Mouse (Mus musculus) mature B cell (primary cell): ENCODE measurements around the gene Gng12.

Source experiments
- in situ Hi-C: fragments of 300-500 bp; cut with MboI; formaldehyde crosslinking; loops from 2 replicates; pipeline ENCODE4 v1.14.3; 2019

Gene Gng12

DNA sequence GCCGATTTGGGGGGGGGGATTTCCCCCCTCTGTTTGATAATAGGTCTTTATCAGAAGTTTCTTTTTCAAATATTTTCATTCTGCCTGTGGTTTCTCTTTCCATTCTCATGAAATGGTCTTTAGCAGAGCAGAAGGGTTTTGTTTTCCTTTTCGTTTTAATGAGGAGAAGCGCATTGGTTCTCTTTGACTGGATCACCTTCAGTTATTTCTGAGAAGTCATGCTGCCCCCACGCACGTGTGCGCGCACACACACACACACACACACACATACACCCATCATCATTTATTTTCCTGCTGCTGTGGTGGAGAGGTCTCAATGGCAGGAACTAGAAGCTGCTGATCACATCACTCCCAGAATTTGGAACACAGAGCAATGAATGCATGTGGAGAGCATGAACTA, 20.8 kb downstream of the Gng12 start:
- in situ Hi-C loops: no loop called here

- in situ Hi-C loops: no loop called here
These were observed 24.6 kb downstream of the Gng12 start for GRCm38 (mm10) chr6:66920786-66921185.

GRCm38 (mm10) chr6:66921755-66922154, 25.6 kb downstream of the Gng12 start:
- in situ Hi-C loops: no loop called here

DNA sequence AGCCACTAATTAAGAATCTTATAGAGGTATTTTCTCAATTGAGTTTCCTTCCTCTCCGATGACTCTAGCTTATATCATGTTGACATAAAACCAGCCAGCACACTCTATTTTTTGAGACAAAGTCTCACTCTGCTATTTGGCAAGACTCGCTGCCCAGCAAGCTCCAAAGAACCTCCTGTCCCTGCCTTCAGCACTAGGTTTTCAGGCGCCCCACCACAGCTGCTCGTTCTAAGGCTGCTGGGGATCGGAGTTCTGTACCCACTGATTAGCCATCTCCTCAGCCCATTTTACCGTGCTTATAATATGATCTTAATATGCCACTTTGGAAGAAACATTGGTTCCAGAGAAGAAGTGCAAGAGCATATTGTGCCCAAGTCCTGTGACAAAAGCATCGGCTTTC, 26.3 kb downstream of the Gng12 start:
- in situ Hi-C loops: no loop called here

DNA sequence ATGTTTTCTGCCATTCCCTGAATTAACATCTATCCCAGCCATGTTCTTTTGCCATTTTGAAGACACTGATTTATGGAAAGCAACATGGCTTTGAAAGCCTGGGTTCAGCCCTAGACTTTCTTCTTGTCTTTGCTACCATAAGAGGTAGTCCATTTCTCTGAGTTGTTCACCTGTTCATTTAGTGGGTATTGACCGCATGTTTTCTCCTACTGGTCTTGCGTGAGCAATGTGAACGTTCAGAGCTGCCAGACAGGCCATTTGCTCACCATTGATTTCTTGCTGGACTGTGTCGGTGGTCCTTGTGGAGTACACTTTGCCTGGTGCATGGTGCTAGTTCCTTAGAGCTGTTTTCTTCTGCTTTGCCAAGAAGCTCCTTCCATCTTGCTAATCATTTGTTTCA, 27.7 kb downstream of the Gng12 start:
- in situ Hi-C loops: no loop called here

DNA sequence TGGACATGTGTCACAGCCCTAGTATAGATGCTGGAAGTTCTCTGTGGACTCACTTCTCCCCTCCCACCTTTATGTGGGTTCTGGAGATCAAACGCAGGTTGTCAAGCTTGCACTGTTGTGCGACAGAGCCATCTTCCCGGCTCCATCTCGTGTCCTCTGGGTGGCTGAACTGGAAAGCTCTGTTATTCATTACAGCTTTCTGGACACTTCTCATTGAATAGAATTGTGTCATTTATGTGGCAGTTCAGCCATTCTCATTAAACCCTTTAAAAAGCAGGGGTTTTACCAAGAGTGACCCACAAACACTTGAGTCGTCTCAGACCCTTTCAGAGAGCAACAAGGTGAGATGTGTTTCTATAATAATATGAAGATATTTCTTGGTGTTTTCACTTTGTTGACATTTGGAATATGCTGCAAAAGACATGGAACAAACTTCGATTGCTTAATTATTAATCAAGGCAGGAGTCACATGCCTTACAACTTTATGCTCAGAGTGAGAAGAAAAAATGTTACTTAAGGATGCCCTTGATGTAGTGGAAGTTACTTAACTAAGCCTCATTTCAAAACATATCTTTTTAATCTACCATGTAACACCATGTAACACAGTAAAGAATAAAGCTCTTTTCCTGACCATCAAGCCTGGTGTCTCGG, 28.2 kb downstream of the Gng12 start:
- in situ Hi-C loops: no loop called here

GRCm38 (mm10) chr6:66926269-66926668, 30.1 kb downstream of the Gng12 start:
- in situ Hi-C loops: loop anchor here (25.0 kb wide), 1 partner anchor 1264 kb away; the partner anchor contains the start of gene Ndnf

DNA sequence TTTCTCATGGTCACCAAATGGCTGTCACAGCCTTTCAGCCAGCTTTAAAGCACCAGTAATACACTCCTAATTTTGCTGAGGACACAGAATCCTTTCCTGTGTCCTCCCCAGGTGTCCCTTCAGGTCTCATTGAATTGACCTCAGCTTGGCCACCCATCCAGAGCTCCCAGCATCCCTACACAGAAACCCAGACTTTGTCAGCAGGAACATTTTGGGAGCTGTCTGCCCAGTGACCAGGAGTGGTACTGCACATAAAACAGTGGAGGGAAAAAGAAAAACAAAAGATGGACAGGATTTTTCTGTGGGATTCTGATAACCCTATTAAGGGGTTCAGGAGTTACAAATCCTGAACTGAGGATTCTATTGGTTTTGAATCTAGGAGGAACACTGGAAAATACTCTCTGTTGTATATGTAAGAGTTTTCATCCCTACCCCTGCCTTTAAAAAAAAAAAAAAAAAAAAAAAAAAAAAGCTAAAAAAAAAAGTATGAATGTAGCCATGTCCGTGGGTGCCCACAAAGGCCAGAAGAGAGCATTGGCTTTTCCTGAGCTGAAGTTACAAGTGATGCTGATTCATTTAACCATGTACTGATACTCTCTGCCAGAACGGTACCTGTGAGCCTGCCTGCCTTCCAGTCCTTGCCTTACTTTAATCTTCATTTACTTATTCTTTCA, 32.9 kb downstream of the Gng12 start:
- in situ Hi-C loops: loop anchor here (25.0 kb wide), 1 partner anchor 1267 kb away; the partner anchor contains the start of gene Ndnf

DNA sequence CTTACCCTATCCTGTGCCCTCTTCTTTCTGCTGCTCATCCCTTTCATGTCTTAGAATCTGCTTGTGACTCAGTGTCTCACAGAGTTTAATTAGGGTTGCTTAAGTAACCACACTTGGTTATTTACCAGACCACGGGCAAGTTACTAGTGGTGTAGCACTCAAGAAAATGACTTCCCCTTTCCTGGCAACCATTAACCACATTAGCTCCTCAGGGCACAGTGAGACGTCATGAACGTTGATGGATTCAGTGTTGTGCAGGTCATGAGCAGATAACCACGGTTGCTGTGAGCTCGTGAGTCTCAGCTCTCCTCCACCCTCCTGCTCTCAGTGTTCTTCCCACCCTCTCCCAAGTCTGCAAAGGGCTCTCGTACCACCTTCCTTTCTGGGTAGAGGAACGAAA, 33.5 kb downstream of the Gng12 start:
- in situ Hi-C loops: loop anchor here (25.0 kb wide), 1 partner anchor 1267 kb away; the partner anchor contains the start of gene Ndnf

GRCm38 (mm10) chr6:66932206-66932819, 36.1 kb downstream of the Gng12 start:
- in situ Hi-C loops: loop anchor here (25.0 kb wide), 1 partner anchor 1270 kb away; the partner anchor contains the start of gene Ndnf

- in situ Hi-C loops: loop anchor here (25.0 kb wide), 1 partner anchor 1278 kb away; the partner anchor contains the start of gene Ndnf
These were observed 44.5 kb downstream of the Gng12 start for GRCm38 (mm10) chr6:66940656-66941235.

DNA sequence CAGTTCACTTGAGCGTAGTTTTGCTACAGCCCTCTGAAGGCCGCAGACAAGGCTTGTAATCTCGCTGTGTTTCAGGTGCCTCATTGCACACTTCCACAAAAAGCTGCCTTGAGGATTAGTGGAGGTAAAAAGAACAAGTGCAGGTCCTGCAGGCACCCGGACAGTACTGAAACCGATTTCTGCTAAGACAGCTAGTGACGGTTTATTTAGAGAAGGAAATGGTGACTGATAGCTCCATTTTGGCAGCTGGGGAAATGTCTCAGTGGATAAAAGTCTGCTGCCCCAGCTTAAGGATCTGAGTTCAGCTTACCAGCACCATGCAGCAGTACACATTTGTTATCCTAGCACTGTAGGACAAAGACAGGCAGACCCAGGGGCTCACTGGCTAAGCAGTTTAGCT, 45.6 kb downstream of the Gng12 start:
- in situ Hi-C loops: loop anchor here (25.0 kb wide), 1 partner anchor 1279 kb away; the partner anchor contains the start of gene Ndnf

DNA sequence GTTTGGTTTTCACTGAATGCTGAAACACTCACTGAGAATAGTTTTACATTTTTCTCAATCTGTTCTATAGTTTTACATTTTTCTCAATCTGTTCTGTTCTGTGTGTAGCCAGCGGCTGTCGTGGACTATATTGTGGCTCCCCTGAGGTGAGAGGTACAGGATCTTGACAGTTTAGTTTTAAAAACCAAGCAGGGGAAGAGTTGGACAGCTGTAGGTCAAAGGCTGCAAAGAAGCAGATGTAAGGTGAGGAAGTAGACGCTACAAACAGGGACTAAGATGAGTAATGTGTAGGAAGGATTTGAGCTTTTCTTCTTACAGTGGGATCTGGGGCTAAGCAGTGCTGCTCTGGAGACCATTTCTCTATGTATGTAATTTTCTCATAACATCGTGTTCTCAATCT, 46.6 kb downstream of the Gng12 start:
- in situ Hi-C loops: loop anchor here (25.0 kb wide), 1 partner anchor 1281 kb away; the partner anchor contains the start of gene Ndnf

DNA sequence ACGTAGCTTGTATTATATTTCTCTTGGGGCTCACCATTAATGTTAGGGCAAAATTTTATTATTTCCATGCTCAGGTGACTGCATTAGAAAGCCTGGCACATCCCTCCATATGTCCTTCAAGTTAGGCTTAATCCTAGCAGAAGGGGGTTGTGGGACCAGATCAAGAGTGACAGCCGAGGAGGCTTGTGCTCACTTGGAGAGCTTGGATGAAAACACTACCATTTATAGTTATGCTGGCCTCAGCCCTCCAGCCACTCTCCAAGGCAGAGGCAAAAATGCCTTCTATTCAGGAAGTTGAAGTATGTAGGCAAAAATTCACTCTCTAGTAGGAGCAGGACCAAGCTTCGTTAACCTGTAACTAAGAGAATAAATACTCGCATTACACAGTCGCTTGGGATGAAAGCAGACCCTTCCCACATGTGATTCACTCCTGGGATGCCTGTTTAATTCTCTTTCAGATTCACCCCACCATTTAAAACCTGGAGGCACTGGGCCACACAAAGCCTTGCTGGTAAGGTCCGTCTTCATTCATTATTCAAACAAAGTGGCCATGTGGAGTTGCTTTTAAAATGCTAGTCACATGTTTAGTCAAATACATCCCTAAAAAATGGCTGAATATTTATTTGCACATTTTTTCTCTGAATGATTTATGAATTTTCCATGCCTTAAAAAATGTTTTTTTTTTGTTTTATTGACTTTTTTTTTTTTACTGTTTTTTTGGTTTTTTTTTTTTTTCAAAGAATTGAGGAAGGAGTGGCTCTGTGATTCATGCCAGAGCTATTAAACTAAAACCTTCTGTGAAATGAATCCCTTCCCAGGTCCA, 47.4 kb downstream of the Gng12 start:
- in situ Hi-C loops: loop anchor here (25.0 kb wide), 1 partner anchor 1281 kb away; the partner anchor contains the start of gene Ndnf

GRCm38 (mm10) chr6:66944190-66945003, 48.2 kb downstream of the Gng12 start:
- in situ Hi-C loops: loop anchor here (25.0 kb wide), 1 partner anchor 1282 kb away; the partner anchor contains the start of gene Ndnf

DNA sequence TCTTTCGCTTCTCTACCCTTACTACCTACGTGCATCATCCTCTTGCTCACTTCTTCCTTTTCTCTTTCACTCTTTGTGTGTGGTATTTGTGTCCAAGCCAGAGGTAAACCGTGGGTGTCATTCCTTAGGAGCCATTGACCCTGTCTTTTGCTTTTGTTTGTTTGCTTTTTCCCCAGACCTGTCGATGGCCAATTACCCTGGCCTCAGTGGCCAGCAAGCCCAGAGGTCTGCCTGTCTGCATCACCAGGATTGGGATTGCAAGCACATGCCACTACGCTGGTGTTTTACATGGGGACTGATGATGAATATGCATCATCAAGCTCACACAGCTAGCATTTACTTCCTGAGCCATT, 48.8 kb downstream of the Gng12 start:
- in situ Hi-C loops: loop anchor here (25.0 kb wide), 1 partner anchor 1283 kb away; the partner anchor contains the start of gene Ndnf

DNA sequence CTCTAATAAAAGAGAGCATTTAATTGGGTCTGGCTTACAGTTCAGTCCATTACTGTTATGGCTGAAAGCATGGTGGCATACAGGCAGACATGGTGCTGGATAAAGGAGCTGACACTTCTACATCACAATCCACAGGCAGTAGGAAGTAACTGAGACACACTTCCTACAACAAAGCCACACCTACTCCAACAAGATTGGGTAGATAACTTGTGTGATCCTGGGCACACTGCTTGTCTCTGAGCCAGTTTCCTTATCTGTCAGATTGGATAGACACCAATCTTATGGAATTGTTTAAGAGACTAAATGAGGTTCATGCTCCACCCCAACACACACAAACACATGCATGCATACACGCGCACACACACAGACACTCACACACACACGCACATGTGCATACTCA, 51.9 kb downstream of the Gng12 start:
- in situ Hi-C loops: loop anchor here (25.0 kb wide), 1 partner anchor 1286 kb away; the partner anchor contains the start of gene Ndnf

- in situ Hi-C loops: loop anchor here (25.0 kb wide), 1 partner anchor 1287 kb away; the partner anchor contains the start of gene Ndnf
These were observed 52.7 kb downstream of the Gng12 start for GRCm38 (mm10) chr6:66948848-66949247.

- in situ Hi-C loops: no loop called here
These were observed 55.7 kb downstream of the Gng12 start for GRCm38 (mm10) chr6:66951726-66952418.
